Mouse (Mus musculus) adrenal gland, adult 8-10 months (tissue): Measurements from ENCODE around the gene Abcc4. TPM values are rescaled to one million over a fixed set of nuclear protein-coding genes. Genes with fewer than 3 reads are reported as not detected.

Experiments
- DNase-seq: peaks from one replicate; pipeline ENCODE4 v3.0.0; 2022
- total RNA-seq, 4 experiments: library from RNA; stranded (reverse); gene quantifications; 2 replicates each; pipeline ENCODE4 v1.2.4; 2022

The Abcc4 gene
- total RNA-seq, 4 experiments from 2014 or later = 19.4 to 27.3 (median 22.7) TPM

GRCm38 (mm10) chr14:118635493-118636183, 70.4 kb downstream of the Abcc4 start:
- peak; percentile 85 for DNase-seq

GRCm38 (mm10) chr14:118629649-118630048, 76.4 kb downstream of the Abcc4 start:
- DNase-seq = no peak

- no peak for DNase-seq
These were observed 84.6 kb downstream of the Abcc4 start for GRCm38 (mm10) chr14:118621449-118621789.

DNA sequence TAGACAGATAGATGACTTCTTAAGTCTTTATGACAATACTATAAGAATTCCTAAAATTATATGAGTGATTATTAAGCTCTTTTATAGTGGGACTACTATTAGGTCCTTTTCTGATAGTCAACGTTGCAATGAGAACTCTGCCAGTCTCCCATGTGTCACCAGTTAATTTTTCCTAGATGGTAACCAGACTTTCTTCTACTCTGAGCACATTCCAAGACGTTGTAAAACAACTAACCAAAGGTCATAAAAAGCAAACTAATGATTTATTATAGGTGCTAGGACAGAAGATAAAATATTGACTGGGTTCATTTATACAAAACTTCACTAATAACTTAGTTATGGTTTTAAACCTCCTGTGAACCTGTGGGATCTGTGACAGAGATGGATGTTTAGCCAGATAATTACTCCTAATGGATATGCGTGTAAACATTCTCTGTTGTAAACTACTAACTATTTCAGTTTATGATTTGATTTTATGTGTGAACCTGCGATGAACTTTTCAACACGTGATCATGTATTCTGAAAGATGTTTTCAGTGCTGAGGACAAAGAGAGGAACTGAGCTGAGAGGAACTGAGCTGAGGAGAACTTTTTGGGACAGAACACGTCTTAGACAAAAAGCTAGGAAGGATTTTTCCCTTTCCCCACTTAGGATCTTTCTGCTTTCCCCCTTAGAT, 85.1 kb downstream of the Abcc4 start:
- DNase-seq = no peak

- DNase-seq = peak; percentile 33
These were observed 89.2 kb downstream of the Abcc4 start for GRCm38 (mm10) chr14:118616698-118617311.

DNA sequence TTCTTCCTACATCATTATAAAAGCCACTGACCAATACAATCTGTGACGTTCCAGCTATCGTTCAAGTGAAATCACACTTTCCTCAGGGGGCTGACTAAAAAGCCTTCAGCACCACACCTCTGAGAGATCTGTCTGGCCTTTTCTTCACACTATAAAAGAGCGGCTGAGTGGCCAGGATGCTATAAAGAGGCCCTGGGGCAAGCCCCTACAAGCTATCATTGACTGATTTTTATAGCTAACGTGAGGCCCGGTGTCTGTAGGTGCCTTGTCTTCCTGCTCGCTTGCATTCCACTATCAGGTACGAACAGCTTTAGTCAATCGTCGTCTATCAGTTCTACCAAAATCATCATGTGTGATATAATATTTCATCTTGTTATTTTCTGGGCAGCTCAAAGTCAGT, 92.3 kb downstream of the Abcc4 start:
- DNase-seq = no peak

DNA sequence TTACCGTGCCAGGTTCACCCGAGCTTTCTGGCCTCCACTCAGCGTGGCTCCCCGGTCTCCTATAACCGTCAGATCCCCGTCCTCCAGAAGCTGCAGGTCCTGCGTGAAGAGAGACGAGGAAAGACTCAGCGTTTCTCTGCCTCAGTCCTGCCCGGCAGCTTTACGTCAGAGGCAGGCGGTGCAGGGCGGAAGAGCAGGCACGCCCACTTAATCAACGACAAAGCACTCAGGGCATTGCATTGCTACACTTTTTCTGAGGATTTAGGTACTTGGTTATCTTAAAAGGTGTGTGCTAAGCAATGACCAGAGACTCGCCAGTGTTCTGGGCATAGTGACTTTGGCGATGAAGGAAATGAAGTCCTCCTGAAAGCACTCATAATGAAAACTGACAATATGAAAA, 94.3 kb downstream of the Abcc4 start:
- DNase-seq = no peak

DNA sequence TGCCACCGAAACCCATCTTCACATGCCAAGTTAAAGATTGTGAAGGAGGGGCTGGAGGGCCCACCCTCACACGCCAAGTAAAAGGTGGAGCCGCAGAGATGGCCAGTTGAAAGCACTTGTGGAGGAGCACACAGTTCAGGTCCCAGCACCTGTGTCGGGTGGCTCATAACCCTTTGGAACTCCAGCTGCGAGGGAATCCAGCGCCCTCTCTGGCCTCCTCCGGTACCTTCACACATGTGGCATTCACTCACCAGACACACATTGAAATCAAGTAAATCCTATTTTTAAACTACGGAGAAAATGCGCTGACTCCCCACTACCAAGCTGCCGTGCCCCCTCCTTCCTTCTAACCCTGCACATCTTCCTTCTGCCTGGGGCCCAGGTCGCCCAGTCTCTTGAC, 95.2 kb downstream of the Abcc4 start:
- no peak for DNase-seq

DNA sequence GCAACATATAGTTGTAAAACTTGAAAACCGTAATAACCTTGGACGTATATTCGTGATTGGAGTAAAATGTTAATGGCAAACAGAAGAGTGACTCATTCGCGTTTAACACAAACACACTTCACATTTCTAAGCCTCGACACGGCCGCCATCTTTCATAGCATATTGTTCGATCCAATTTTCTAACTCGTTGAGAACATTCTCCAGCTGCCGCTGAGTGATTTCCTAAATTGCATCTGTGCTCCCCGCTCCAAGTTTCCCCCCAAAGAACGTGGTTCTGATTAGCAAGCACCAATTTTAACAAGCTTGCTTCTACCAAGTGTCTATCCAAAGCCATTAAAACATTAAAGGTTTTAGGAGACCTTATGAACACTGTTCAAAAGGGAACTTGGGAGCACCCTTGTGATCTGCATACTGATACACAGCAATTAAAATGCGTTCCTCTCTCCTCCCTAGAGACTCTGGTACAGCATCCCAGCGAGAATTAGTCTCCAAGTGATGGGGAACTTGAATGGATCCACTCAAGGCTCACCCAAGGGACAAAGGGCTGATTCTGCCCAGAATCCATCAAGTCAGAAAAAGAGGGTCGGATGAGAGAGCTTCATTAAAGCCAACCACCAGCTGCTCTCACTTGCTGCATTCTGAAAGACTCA, 97.1 kb downstream of the Abcc4 start:
- DNase-seq = no peak

DNA sequence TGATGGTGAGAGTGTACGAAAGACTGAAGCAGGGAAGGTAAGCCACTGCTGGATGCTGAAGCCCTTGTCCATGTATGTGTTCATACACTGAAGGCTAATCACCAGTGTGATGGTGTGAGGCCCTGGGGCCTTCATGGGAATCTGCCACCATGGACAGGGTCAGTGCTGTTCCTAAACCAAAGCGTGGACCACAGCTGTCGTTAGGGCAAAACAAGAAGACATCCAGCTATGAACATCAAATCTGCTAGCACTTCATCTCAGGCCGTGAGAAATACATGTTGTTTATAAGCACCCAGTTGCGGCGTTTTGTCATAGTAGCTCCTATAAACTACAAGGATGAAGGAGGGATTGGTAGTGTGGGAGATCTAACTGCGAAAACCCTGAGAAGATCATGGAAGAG, 97.7 kb downstream of the Abcc4 start:
- DNase-seq = no peak

- no peak for DNase-seq
These were observed 99.5 kb downstream of the Abcc4 start for GRCm38 (mm10) chr14:118606476-118606875.

- DNase-seq = no peak
These were observed 101.1 kb downstream of the Abcc4 start for GRCm38 (mm10) chr14:118604903-118605302.

GRCm38 (mm10) chr14:118602031-118602430, 104.0 kb downstream of the Abcc4 start:
- DNase-seq = no peak

DNA sequence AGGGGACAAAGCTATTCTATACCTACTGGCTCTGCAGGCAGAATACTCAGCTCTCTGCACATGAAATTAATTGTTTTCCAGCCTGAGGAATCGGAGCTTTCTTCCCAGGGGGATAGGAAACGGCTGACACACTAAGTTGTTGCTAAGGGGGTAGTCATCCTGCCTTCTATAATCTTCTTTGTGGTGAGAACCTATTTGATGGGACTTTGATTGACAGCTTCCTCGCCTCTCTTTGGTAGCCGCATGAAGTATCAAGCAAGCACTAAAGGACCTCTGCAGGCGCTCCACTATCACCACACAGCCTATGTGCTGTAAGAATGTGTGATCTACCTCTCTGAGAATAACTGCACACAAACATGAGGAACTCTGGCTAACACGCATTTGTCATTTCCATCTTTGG, 105.3 kb downstream of the Abcc4 start:
- no peak for DNase-seq

DNA sequence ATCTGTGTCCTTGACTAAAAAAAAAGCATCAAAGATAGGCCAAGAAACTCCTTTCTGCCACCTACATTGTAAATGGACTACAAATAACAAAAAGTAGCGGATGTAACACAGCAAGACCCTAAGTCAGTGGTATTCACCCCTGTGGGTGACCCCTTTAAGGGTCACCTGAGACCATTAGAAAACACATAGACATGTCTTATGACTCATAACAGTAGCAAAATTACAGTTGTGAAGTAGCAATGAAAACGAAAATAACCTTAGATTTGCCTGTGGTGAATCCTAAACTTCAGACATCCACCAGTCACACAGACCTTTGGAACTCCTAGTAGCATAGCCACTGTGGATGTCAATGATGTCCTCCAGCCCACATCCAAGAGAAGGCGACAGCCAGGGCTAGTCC, 107.3 kb downstream of the Abcc4 start:
- DNase-seq = no peak

- DNase-seq = no peak
These were observed 111.6 kb downstream of the Abcc4 start for GRCm38 (mm10) chr14:118594463-118594862.

DNA sequence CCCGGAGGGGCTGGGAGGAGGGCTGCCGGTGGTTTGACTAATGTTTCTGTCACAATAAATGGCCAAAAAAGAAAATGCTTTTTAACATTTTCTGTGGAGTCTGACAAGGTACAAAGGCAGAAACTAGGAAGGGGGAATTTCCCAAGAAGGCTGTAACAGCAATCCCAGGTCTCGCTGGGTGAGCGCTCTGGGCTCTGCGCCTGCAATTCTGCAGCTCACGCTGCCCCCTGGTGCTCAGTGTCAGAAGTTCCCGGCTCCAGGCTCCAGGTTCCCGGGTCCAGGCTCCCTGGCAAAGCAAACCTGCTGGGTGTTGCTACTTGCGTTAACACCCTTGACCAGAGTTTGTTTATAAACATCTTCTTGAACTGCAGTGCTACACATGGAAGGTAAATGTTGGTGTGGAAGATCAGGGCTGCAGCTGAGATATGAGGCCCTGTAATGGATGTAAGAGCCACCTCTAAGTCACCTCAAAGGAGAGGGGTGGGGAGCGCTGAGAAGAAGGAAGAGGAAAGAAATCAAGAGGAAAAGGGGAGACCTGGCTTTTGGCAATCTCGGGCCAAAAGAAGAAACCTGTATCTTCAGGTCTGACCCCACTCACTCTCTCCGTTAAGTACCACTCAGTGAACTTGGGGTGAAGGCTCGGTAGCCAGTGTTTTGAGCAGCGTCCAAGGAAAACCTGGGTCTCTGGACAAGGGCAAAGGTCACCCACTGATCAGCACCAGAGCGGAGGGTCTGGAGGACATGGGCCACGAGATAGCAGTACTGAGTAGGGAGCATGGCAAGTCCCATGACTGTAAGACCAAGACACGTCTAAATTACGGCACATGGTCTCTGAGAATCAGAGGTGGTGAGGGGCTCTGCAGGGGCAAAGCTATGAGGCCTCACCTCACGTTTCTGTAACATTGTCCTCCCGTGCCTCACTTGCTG, 114.3 kb downstream of the Abcc4 start:
- peak; percentile 31 for DNase-seq

GRCm38 (mm10) chr14:118582333-118582941, 123.6 kb downstream of the Abcc4 start:
- no peak for DNase-seq

- no peak for DNase-seq
These were observed 124.3 kb downstream of the Abcc4 start for GRCm38 (mm10) chr14:118581673-118582072.

DNA sequence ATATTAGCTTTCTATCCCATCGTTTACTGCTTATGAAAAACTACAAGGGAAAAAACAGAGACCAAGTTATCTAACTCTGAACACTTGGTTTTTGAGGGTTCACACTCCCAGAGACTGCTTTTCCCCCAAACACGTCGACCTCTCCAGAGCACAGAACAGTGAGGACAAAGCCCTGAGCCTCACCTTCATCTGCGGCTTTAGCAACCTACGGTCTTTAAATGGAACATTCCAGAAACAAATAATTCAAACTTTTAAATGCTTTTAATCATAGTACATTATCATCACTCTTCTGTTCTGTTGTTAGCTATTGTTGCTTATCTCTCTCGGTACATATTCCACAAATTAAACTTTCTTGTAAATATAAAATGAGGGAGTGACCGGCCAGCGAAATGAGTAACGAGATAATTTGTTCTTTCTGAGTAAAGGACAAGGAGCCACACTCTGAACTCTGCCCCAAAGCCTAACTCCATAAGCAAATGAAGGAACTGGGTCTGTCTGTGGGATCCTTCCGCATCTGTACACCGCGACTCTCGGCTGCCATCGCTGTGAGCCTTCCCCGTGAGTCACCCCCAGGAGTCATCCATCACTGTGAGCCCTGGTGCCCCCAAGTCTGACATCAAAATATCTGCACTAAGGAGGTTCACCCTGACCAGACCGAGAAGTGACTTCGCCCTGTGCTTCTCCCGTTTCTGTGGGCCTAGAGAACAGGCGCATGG, 126.8 kb downstream of the Abcc4 start:
- no peak for DNase-seq

GRCm38 (mm10) chr14:118577895-118578294, 128.1 kb downstream of the Abcc4 start:
- DNase-seq = no peak
